Mouse (Mus musculus) lung, adult 18-20 months (tissue): ENCODE measurements around the gene Spdye4b.

Source experiments
- DNase-seq, 2 experiments: peaks; one replicate each; pipeline ENCODE4 v3.0.0; 2022; ENCODE audit warnings: mixed read lengths in 2 of 2

Gene Spdye4b

DNA sequence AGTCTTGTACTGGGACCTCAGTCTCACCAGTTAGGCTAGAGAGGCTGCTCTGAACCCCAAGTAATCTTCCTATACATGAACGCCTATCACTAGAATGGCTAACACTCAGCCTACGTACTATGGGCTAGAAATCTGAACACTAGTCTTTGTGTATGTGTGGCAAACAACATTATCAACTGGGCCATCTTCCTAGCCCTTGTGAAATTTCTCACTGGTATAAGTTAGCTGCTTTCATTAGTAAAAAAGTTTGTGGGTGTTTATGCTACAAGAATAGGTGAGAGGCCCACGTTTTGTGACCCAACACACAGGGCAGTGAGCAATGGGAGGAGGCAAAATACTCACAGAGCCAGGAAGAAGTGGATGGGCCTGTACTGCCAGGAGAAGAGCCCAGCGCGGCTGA, 40.2 kb downstream of the Spdye4b start:
- no peak for DNase-seq

- DNase-seq = no peak
These were observed 41.5 kb downstream of the Spdye4b start for GRCm38 (mm10) chr5:143222287-143222686.

DNA sequence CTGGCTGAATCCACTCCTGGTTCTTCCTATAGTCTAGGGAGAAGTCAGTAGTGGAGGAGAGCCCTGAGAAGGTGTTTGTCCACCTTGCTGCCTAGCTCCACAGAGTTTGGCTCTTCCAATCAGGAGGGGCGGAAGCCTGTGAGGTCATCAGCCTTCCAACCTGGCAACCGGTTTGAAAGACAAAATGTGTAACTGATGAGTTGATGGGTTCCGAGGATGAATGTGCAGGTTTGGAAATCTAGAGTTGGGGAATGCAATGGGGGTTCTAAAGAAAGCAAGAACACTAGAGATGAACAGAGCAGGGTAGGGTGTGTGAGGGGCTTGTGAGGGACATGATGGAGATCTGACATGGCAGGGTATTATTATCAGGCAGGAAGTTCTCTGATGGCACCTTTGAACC, 46.0 kb downstream of the Spdye4b start, which contains the start of gene Spdye4a:
Gene Spdye4a (minus strand): TSS at position 101 of the 400 bp plus-strand sequence.
- DNase-seq = no peak

GRCm38 (mm10) chr5:143235028-143235693, 54.3 kb downstream of the Spdye4b start, which contains the start of gene Zfp12:
Gene Zfp12, plus strand, starts transcription at chr5:143235163.
- peak; percentile 96 for DNase-seq

GRCm38 (mm10) chr5:143236036-143236435, 55.2 kb downstream of the Spdye4b start:
- no peak for DNase-seq

DNA sequence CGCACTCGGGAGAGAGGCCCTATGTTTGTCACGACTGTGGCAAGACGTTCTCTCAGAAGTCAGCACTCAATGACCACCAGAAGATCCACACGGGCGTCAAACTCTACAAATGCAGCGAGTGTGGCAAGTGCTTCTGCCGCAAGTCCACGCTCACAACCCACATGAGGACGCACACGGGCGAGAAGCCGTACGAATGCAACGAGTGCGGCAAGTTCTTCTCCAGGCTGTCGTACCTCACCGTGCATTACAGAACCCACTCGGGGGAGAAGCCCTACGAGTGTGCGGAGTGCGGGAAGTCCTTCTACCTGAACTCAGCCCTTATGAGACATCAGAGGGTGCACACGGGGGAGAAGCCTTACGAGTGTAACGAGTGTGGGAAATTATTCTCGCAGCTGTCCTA, 64.1 kb downstream of the Spdye4b start:
- no peak for DNase-seq

GRCm38 (mm10) chr5:143252039-143252438, 71.2 kb downstream of the Spdye4b start:
- no peak for DNase-seq

DNA sequence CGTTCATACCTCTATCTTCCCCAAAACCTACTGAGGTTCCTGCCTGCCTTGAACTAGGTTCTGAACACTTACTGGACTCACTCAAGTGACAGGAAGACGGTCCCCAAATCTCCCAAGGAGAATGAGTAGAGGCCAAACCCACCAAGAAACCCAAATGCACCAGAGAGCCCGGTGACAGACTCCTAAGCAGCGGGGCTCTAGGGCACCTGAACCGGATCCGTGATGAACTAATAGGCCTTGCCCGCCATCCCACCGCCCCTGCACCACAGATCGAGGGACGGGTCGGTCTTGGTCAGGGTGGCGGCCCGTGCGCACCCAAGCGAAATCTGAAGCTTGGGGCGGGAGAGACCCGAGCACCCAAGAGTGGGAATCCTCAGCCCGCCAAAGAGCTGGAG, 72.0 kb downstream of the Spdye4b start:
- DNase-seq = no peak

GRCm38 (mm10) chr5:143253186-143253880, 72.5 kb downstream of the Spdye4b start:
- no peak for DNase-seq

DNA sequence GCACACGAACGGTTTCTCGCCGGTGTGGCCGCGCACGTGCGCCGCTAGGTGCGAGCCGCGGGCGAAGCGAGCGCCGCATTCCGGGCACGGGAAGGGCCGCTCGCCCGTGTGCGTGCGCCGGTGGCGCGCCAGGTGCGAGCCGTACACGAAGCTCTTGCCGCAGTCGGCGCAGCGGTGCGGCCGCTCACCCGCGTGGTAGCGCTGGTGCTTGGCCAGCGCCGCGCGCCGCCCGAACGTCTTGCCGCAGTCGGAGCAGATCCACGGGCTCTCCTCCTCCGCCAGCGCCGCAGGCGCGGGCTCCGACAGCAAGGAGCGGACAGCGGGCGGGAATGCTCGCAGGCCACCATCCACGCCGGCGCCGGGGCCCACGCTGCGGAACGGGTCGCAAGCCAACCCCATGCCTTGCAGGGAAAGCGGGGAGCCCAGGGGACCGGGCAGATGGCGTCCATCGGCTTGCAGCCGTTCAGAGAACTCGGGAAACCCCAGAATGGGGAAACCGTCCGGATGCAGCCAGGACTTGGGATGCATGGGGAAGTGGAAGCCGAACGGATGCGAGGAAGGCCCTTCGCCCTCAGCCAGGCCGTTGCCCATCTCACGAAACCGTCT, 73.2 kb downstream of the Spdye4b start:
- no peak for DNase-seq
